Mouse (Mus musculus) embryo, embryonic 10 days (tissue): ENCODE data around the gene Ugt2a3.
"Not testable (repeated sequence)": the region's sequence is repeated elsewhere in the genome, so short reads cannot be mapped to it uniquely, and the experiment has no call there.

Experiments used
- DNase-seq: peaks from one replicate; pipeline ENCODE4 v3.0.0-alpha.2; 2015; ENCODE audit warnings: low spot score

Gene Ugt2a3

DNA sequence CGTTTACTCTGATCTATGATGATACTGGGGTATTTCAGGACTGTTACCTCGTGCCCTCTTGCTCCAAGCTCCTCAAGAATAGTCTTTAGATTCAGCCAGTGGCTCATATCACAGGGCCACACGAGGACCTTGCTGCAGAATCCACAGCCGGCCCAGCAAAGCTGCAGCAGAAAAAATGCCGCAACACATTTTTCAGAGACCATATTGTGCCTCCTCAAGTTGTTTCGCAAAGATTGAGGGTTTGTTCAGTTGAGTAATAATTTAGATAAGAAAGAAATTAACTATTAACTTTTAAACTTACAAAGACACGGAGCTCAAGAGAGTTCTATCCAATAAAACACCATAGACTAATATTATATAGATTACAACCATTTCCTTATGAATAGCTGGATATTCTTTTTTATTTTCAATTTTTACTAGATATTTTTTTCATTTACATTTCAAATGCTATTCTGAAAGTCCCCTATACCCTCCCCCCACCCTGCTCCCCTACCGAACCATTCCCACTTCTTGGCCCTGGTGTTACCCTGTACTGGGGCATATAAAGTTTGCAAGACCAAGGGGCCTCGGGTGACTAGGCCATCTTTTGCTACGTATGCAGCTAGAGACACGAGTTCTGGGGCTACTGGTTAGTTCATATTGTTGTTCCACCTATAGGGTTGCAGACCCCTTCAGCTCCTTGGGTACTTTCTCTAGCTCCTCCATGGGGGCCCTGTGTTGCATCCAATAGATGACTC, at the start of gene Ugt2a3:
Ugt2a3 (minus strand) TSS at position 235 of the 737 bp plus-strand sequence.
- DNase-seq = no peak

DNA sequence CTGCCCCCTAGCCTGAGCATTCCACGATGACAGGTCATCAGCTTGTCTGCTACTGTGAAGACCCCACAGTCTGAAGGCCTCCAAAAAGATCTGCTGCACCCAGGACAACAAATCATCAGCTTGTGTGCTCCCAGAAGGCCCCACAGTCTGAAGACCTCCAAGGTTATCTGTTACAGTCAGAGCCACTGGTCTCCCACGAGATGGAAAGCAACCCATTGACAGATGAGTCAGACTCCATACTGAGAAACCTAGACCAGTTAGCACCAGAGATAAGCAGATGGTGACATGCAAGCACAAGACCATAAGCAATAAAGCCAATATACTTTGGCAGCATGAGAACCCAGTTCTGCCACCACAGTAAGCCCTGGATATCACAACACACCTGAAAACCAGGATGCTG, 43.2 kb upstream of the Ugt2a3 start:
- DNase-seq = no peak

DNA sequence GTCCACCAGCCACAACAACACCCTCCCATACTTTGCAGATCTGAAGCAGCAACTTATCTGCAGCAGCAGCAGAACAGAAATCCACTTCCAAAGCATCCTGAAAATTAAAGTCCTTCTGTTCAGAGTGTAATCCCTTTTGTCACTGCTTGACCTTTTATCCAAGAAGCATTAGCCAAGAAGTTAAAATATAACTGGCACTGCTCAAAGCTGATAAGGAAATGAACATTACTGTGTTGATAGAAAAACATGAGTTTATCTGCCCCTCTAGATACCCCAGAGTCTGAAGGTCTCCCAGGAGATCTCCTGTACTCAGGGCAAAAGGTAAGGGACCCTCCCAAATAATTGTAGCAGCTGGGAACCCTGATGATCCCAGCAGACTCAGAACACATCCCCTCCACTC, 42.8 kb upstream of the Ugt2a3 start:
- DNase-seq = no peak

DNA sequence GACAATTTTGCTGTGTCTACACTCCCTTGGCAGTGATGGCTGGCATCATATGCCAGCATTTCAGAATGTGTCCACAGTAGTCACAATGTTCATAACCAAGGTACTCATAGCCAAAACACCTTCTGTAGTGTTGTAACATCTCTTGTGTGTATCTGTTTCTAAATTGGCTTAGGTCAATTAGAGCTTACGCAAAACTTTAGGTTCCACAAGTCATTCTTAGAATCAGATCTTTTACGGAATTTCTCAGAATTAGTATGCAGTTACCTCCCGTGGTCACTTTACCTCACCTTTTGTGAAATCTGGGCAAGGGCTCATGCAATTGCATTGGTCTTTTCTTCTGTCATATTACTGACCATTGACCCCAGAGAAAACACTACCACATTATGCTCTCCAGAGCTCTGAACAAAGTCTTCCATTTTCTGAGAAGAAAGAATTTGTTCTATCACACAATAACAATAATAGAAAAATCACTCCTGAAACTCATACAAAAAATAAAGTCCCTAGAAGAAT, 38.9 kb upstream of the Ugt2a3 start:
- no peak for DNase-seq

DNA sequence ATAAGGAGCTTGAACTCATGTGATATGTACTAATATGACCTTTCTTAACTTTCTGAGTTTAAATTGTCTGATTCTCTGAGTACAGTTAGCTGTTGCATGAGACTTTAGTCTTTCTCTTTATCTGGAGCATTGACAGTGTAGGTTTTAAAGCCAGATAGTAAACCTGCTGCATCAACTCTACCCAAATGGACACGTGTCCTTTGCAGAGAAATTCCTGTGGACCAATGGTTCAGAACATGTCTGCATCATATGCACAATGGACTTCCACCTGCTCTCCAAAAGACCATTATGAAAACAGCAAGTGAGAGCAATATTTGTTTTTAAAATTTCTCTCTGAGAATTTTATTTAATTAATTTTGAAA, 36.5 kb upstream of the Ugt2a3 start:
- DNase-seq = no peak

DNA sequence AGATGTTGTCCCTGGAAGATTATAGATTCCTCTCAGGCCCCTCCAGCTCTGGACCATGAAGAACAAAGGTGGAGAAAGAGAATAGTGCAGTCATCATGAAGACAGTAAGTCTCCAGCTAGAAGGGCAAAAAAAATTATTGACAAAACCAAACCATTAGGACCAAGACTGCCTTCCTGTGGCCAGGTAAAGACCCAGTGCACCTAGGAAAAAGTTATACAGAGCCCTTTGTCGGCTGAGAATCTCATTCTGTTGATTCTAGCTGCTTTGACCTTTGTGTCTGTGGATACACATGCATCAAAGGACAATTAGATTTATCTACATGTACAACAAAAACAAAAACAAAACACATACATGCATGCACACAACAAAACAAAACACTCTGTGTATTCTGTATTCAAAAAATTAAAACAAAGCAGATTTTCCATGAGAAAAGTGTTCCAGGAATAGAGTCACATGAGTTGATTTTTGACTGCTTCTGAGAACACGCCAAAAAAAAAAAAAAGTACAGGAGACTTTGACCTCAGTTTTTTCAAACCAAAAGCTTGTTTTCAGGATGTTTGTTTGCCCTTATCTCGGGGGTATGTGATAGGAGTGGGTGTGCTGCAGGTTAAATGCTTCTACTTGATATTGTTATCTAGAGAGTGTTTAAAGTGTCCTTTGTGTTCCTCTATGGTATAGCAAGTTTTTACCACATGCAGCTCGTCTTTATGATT, 36.0 kb upstream of the Ugt2a3 start:
- not testable (repeated sequence) for DNase-seq

DNA sequence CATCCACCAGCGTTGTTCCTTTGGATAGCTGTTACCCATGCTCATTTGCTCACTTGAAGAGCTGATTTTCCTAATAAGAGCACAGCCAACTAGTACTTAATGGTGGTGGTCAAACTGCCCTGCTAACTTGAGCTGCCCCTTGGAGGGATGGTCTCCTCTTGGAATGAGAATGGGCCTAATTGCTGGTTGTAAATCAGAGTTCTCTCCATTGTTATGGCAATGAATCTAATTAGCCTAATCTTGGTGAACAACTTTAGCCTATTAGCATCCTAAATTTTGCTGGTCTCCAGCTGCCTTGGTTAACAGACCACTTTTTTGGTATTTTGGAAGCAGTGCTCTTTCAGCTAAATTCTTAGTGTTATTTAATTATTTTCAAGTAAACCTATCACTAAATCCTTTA, 13.4 kb upstream of the Ugt2a3 start:
- DNase-seq = no peak

DNA sequence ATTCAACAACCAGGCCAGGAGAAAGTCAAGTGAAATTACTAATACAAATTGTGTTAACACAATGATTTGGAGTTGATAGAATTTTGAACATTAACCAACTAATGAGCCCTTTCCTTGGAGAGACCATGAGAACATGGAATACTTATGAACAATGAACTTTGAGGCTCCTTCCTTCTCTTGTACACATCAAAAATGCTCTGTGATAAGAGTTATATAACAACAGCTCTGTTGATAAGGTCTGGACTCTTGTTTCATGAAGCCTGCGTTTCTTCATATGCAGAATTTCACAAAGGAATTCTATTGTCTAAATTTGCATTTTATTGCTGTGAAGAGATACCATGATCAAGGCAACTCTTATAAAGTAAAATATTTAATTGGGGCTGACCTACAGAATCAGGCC, 12.2 kb upstream of the Ugt2a3 start:
- not testable (repeated sequence) for DNase-seq

DNA sequence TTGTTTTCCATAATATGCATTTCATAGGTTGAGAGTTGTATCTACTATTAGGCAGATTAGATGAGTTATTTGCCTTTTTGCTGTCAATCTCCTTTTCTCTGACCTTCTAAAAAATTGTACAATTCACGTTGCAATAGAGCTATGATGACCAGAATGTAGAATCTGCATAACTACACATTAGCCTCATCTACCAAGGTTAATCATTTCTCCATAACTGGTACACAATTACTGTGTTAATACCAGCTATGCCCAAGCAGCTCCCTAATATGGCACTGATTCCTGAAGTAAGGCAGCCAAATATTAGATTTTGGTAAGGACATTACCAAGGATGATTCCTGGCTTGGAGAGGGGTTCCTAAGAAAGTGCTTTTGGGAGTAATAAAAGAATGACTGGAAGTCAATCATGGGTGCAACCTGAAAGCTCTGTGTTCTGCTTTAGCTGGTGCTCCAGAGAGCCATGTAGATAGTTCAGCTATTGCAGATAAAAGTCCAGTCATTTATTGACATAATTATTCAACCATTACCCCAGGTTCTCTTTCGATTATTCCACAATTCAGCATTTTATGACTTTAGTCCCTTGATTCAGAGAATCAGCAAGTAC, 10.6 kb upstream of the Ugt2a3 start:
- DNase-seq = not testable (repeated sequence)

DNA sequence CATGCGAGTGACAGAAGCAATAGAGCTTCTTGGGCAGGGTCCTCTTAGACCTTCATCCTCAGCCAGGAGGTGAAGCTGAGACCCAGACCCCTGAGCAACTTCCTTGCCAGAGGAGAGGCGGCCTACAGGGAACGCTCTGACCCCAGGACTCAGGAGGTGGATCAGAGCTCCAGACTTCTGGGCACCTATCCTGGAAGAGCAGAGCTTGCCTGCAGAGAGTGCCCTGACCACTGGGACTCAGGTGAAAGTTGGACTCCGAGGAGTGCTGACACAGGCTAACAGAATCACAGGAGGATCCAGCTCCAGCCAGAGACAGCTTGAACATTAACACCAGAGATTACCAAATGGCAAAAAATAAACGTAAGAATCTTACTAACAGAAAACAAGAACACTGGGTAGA, 3.5 kb upstream of the Ugt2a3 start:
- DNase-seq = no peak

DNA sequence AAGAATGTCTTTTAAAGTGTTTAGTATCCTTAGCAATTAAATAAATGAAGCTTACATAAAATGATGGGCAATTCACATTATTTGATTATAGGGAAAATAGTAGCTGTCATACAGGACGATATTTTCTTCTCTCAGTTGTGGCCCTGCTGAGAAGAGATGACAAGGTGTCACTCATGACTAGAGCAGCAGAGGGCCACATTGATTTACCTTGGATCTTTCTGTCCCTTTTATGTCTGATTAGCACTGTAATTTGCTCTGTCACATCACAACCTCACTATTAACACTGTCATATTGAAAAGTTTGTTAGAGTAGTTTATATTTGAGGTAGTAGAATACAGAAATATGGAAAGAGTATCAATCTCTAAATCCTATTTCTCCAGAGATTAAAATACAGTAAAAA, 1.8 kb downstream of the Ugt2a3 start:
- DNase-seq = no peak

DNA sequence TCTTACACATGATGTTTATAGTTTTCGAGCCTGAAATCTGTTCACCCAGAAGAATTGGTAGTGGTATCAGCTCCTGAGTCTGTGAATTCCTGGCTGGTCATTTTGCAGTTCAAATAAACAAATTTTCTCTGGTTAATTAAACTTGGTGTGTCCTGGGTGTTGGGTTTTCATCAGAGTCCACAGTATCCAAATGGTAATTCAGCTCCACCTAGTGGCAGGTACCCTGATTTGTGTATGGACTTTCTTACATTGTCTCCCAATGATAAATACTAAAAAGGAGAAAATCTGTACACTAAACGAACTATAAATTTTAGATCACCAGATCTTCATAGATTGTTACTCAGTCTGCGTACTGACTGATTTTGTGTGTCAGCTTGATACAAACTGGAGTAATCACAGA, 3.4 kb downstream of the Ugt2a3 start:
- DNase-seq = peak; percentile 36

DNA sequence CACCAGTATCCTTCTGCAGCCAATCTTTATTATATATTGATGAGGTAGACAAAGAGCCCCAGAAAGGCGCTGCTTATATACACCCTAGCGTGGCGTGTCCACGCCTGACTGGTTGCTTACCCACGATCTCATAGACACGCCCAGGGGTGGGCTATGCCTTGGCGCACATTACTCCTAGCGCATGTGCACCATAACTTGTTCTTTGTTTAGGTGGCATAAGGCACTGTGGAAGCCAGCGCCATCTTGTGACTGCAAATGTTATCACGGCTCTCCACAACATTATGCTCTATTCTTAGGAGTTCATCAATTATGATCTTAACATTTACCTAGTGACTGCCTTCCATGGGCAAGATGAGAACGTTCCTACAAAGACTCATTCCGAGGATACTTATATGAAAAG, 25.6 kb downstream of the Ugt2a3 start:
- DNase-seq = no peak

DNA sequence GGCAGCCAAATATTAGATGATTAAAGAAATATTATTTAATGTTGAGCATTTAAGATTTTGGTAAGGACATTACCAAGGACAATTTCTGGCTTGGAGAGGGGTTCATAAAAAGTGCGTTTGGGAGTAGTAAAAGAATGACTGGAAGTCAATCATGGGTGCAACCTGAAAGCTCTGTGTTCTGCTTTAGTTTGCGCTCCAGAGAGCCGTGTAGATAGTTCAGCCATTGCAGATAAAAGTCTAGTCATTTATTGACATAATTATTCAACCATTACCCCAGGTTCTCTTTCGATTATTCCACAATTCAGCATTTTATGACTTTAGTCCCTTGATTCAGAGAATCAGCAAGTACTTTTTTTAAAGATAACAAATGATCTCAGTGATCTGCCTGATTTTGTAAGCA, 50.8 kb downstream of the Ugt2a3 start:
- not testable (repeated sequence) for DNase-seq

DNA sequence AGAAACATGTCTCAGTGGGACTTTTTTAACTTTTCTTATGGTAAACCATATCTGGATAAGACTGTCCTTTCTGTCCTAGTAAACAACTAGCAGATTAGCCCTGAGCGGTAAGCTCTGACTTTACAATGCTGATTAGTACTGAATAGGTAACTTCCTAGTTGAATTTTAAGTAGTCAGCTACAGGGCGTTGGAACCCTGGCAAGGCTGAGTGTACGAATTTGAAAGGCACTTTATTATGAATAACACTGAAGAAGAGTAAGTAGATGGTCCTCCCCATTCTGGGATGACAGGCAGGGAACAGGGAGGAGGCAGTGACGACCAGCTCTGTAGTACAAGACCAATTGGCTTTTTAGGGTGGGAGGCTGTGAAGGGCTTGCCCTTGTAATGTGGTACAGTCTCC, 61.0 kb downstream of the Ugt2a3 start:
- DNase-seq = not testable (repeated sequence)

DNA sequence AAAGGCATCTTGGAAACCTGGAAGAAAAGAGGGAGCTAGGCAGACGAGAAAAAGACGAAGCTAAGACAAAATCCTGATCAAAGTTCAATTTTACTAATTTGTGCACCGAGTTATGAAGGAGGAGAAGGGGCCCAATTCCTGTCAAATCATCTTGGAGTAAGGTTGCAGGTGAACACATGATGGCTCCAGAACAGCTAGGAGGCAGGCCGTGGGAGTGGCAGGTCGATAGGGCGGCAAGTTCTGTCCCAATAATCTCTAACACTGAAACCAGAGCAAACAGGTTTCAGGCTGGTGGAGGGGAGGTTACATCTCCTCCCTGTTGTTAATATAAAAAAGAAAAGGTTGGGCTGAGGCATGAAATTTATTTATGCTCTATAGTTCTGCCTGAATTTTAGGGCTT, 61.4 kb downstream of the Ugt2a3 start:
- no peak for DNase-seq
